ENCODE assay signal across 29 mouse cellular contexts in the genomic region with DNA sequence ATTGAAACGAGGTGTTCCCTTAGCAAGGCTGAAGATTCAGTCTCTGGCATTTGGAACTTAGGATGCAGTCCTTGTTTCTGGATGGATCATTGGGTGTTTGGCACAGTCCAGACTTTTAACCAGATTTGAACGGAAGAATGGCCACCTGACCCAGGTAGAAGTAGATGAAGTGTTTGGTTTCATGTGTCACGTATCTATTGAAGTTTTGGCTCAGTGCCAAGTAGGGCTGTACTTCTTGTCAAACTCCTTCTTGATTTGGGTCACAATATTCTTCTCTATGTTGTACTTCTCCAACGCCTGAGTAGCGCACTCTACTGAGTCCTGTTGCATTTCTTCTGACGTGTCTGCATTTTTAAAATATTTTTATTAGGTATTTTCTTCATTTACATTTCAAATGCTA. TPM values are rescaled to one million over a fixed set of nuclear protein-coding genes. Genes with fewer than 3 reads are reported as not detected.
DNase-seq lines count a peak whose midpoint lies in the region; ATAC-seq and TF ChIP-seq lines count a peak whose summit lies in the region.
"Had no signal": no experiment of that assay in that cellular context is flagged by ENCODE, and none has a peak within 500 bp of the region (broad histone marks: within the 10 kb centered on the region; RNA-seq: fewer than 3 reads in every experiment).

No protein-coding gene starts in this region.

- no peak overlapping the region for H3K9ac ChIP-seq in lung, embryonic 14.5 days
- H3K9ac ChIP-seq: embryonic facial prominence, embryonic 13.5 days; forebrain, embryonic 13.5 days; forebrain, postnatal 0 days; heart, embryonic 13.5 days; hindbrain, embryonic 12.5 days; hindbrain, embryonic 15.5 days had no signal

- TF ChIP-seq CTCF in lung, embryonic 14.5 days (IDR thresholded peaks at IDR 0.05; ENCODE audit: low read depth): no peak
- TF ChIP-seq CTCF in lung, adult 2 months (IDR thresholded peaks at IDR 0.05; ENCODE audit: insufficient read depth, low read length): no peak

- no peak overlapping the region for H3K4me3 ChIP-seq in lung, embryonic 14.5 days (ENCODE audit: low read depth, low read length)
- no peak overlapping the region for H3K4me3 ChIP-seq in lung, adult 2 months (replicated peaks; ENCODE audit: extremely low read depth, low read depth, low read length)
- H3K4me3 ChIP-seq: embryonic facial prominence, embryonic 10.5 days; embryonic facial prominence, embryonic 13.5 days; erythroblast, embryonic 14.5 days; forebrain, embryonic 13.5 days; gastrocnemius, adult 2 months; heart, adult 2 months; heart, embryonic 10.5 days; heart, embryonic 13.5 days; hindbrain, embryonic 12.5 days; hindbrain, embryonic 15.5 days had no signal

- H3K27ac ChIP-seq in lung, embryonic 14.5 days (ENCODE audit: low read depth): no peak overlapping the region
- H3K27ac ChIP-seq: embryonic facial prominence, embryonic 10.5 days; embryonic facial prominence, embryonic 13.5 days; forebrain, embryonic 13.5 days; gastrocnemius, adult 2 months; heart, adult 2 months; heart, embryonic 10.5 days; heart, embryonic 13.5 days; hindbrain, embryonic 12.5 days; hindbrain, embryonic 15.5 days had no signal

- TF ChIP-seq POLR2A in lung, adult 2 months (IDR thresholded peaks at IDR 0.05; ENCODE audit: borderline replicate concordance, extremely low read depth, low read depth, low read length): no peak

- H3K4me1 ChIP-seq in lung, embryonic 14.5 days (ENCODE audit: insufficient read depth): no peaks in the 10 kb centered on the region
- no peaks in the 10 kb centered on the region for H3K4me1 ChIP-seq in lung, adult 2 months (ENCODE audit: control insufficient read depth, insufficient read depth, low read length)
- H3K4me1 ChIP-seq: embryonic facial prominence, embryonic 13.5 days; forebrain, embryonic 13.5 days; hindbrain, embryonic 12.5 days; hindbrain, embryonic 15.5 days had no signal

- no peaks in the 10 kb centered on the region for H3K27me3 ChIP-seq in lung, embryonic 14.5 days (ENCODE audit: insufficient read depth, low read length)
- H3K27me3 ChIP-seq: embryonic facial prominence, embryonic 13.5 days; forebrain, embryonic 13.5 days; heart, embryonic 13.5 days; hindbrain, embryonic 12.5 days; hindbrain, embryonic 15.5 days had no signal

- WGBS in lung, embryonic 14.5 days: 60% methylated on average over 6 of the region's 6 CpGs
- 64% methylated on average over 6 of the region's 6 CpGs for WGBS in lung, adult 2 months

- no peak for ATAC-seq in lung, embryonic 14.5 days (ENCODE audit: insufficient read depth)
- ATAC-seq in inflammation-experienced regulatory T-cells, adult 6 months: peak; percentile 42
- ATAC-seq: forebrain, embryonic 13.5 days; forebrain, postnatal 0 days; intestine, embryonic 16.5 days had no signal

- H3K9me3 ChIP-seq in lung, embryonic 14.5 days (ENCODE audit: low read depth, low read length): no peaks in the 10 kb centered on the region
- H3K9me3 ChIP-seq: embryonic facial prominence, embryonic 10.5 days; embryonic facial prominence, embryonic 13.5 days; forebrain, embryonic 13.5 days; heart, embryonic 10.5 days; heart, embryonic 13.5 days; hindbrain, embryonic 12.5 days; hindbrain, embryonic 15.5 days had no signal

- H3K4me2 ChIP-seq in lung, embryonic 14.5 days: no peak overlapping the region
- H3K4me2 ChIP-seq: embryonic facial prominence, embryonic 13.5 days; forebrain, embryonic 13.5 days; heart, embryonic 13.5 days; hindbrain, embryonic 12.5 days; hindbrain, embryonic 15.5 days had no signal

- no peaks in the 10 kb centered on the region for H3K36me3 ChIP-seq in lung, embryonic 14.5 days (ENCODE audit: insufficient read depth)
- H3K36me3 ChIP-seq: embryonic facial prominence, embryonic 10.5 days; embryonic facial prominence, embryonic 13.5 days; heart, embryonic 10.5 days; heart, embryonic 13.5 days; hindbrain, embryonic 12.5 days; hindbrain, embryonic 15.5 days had no signal

- peak; percentile 52 for DNase-seq in lung, embryonic 14.5 days
- DNase-seq in lung, adult 2 months: no peak
- peak; percentile 34 for DNase-seq in CD4-positive helper T cell, adult 2 months (ENCODE audit: low read depth, low spot score)
- peak; percentile 77 for DNase-seq in CD4-positive, CD25-positive, alpha-beta regulatory T cell, adult 2 months (ENCODE audit: low read depth, low spot score)
- no peak for DNase-seq in kidney, adult 18-20 months
- DNase-seq in gastrocnemius, adult 8-10 months (ENCODE audit: low spot score in 2 of 2): no peak
- DNase-seq: adrenal gland, adult 2 months; adrenal gland, postnatal 14 days; cerebellum, adult 11 months; cerebellum, adult 8-10 months; cerebellum, postnatal 36 days; embryo, embryonic 11 days; forebrain, postnatal 0 days; gastrocnemius, adult 2 months; gastrocnemius, postnatal 25 days; heart, adult 2 months; heart, postnatal 14 days had no signal

RNA-seq across cellular contexts. Expression of a gene that starts 29.6 kb away (rescaled TPM):
- polyA plus RNA-seq in lung, embryonic 14.5 days (2014; fragmentation: Nextera tagmentation; extraction: Ambion mirVana): 0.05 TPM in 1 of 2 replicates, not detected in the other
- polyA plus RNA-seq in lung, adult 2 months (2012; rRNA removed): 0.48 and 0.60 TPM in 2 replicates
- 100 to 1,000 TPM; 358 to 373 (median 359) TPM for polyA plus RNA-seq in inflammation-experienced regulatory T-cells, adult 6 months (2017; shearing (Covaris generic))
- not detected for total RNA-seq in gastrocnemius, adult 8-10 months (2022)
- total RNA-seq: gastrocnemius, postnatal 25 days; MEL had no signal
- polyA plus RNA-seq: C2C12; embryonic facial prominence, embryonic 10.5 days; erythroblast, embryonic 14.5 days; hindbrain, embryonic 15.5 days had no signal

Comparison
In these comparisons a context has a peak if more than half of its experiments do, and no peak if none do; other contexts are left out.
1. DNase-seq: peak in lung, embryonic 14.5 days (single experiment), CD4-positive helper T cell, adult 2 months (single experiment) and CD4-positive, CD25-positive, alpha-beta regulatory T cell, adult 2 months (single experiment); none in lung, adult 2 months (single experiment), kidney, adult 18-20 months (single experiment) and gastrocnemius, adult 8-10 months (0 of 2).
2. RNA of a gene that starts 29.6 kb away (polyA plus RNA-seq): 358 to 373 TPM in inflammation-experienced regulatory T-cells, adult 6 months; 0.48 to 0.60 TPM in lung, adult 2 months and 0.05 TPM in lung, embryonic 14.5 days; every median in the first group is over 100 times any median in the second.